Mouse (Mus musculus): ENCODE measurements at regions not wholly inside any gene's neighbourhood (a gene's known extent, or its start where the extent isn't known, plus 50 kb on each side); places are given as distances from the start of the nearest gene placed in this dataset.
"Not testable (repeated sequence)": the region's sequence is repeated elsewhere in the genome, so short reads cannot be mapped to it uniquely, and the experiment has no call there.

DNA sequence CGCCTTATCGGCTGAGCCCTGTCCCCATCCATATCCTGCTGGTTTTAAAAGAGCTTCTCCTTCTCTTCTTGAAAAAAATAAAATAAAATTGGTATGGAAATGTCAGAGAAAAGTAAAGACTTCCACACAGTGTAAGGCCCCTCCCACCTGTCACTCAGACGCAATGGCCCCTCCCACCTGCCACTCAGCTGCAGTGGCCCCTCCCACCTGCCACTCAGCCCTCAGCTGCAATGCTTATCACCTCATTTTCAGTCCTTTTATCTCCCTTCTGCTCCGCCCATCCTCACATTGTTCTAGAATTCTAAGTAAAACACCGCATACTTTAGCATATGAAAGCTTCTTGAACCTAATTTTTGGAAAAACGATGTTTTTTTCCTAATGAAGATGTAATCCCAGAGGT lies 126.4 kb upstream of the Daam1 start:
- DNase-seq (ENCODE audit: low spot score in 2 of 2): no peak

DNA sequence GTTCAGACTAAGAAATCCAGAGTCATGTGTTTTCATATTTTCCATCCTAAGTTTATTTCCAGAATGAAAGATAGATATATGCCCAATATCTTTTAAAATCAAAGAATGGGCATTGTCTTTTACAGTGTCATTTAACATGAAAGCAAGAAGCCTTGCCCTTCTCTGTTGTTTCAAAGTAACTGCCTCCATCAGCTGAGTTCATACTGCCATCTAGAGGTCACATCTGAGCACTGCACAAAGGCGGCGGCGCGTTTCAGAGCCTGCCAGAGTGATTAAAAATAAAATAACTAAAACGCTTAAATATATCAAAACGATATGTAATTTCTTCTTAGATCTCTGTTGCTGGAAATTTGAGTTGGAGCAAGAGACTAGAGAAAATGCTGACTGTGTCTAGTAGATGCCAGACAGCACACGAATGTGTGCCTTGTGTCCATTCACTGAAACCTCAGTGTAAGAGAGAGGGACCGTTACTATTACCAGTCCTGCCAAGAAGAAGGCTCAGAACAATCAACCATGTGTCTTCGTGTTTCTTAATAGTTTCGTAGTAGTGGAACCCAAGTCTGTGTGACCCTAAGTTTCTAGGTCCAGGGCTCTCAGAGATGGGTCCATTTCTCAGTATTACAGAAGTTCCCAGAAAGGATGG lies 123.0 kb upstream of the Daam1 start:
- DNase-seq (ENCODE audit: low spot score in 2 of 2): peak; percentile 78 to 81

DNA sequence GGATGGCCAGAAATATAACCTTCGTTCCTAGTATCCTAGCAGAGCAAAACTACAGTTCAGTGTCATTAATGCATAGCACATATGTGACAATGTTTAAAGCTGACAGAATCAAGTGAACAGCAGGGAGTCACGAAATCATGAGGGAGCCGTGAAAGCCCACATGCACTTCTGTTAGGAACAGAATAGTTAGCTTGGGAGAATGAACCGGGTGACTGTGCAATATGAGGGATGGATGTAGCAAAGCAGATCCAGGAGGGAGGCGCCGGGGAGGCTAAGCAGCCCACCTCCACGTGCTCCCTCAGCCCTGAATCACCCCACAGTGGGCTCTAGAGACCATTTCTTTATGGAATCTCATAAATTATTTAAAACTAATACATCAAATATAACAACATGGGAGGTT lies 116.3 kb upstream of the Daam1 start:
- DNase-seq (ENCODE audit: low spot score in 2 of 2): peak in 1 of 2 experiments; percentile 18

DNA sequence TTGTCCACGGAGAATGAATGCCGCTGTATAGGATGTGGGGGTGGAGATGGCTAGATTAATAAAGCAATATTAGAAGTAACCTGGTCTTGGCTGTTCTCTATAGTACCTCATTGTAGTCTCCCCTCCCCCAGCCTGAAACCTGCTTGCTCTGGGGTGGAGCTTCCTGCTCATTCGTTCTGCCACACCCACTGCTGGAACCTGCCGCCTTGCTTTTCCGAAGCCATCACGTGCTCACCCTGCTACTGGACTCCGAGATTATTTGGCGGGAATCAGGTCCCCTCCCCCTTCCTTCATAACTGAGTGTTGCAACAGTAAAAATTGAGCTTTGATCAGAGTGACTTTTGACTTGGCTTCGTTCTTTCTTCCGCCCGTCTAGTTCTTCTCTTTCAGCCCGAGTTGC lies 112.5 kb upstream of the Daam1 start:
- DNase-seq (ENCODE audit: low spot score in 2 of 2): not testable (repeated sequence)

DNA sequence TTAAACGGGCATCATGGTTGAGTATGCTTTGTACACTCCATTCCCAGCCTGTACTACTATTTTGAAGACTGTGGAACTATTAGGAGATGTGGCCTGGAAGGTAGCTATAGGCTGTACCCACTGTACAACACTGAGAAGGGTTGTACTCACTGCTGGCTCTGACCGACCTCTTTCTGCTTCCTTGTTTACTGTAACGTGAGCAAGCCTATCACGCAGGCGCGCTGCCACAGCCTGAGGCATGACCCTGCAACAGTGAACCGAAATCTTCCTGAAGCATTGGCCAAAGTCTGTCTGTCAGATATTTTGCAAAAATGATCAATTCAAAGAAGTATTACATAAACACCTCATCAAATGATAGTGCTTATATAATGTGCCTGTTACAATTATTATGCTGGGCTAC lies 112.0 kb upstream of the Daam1 start:
- DNase-seq (ENCODE audit: low spot score in 2 of 2): no peak

DNA sequence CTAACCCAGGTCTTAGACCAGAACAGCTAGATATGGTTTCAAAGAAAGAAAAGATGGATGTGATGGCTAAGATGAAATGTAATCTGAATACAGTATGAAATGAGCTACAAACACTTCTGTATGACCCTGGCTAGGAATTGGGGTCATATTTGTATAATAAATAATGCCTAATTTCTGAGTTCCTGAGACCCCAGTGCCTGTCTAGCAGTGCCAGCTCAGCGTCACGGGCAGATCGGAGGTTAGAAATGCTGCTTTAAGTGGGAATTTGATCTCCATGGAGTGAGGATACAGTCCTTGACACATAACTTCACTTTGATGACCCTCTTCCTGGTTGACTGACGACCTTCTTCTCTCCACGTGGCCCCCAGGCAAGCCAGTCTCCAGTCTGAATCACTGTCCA lies 105.7 kb upstream of the Daam1 start:
- no peak for DNase-seq (ENCODE audit: low spot score in 2 of 2)

DNA sequence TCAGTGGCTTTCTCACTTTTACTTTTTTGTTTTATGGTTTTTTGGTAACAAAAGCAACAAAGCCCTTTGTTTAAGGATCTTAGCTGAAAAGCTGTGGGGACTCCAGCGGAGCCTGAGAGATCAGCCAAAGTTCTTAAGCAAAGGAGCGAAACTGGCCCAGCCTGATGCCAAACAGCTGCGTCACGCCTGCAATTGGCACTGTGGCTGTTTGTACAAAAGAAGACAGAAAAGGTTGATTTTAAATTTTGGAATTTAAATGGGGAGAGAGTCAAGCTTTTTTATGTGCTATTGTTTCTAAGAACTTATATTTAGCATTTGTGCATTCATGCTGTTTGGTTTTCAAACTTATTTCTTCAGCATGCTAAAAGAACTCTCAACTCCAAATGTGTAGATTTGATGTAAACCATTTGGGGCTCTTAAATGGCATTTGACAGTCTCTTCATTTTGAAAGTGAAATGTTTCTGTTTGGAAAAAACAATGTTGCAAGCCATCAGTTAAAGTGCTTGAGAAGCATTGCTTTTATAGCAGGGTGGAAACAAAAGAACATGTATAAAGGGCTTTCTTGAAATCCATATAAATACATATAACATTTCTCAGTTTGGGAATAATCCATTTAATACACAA lies 105.1 kb upstream of the Daam1 start:
- no peak for DNase-seq (ENCODE audit: low spot score in 2 of 2)

DNA sequence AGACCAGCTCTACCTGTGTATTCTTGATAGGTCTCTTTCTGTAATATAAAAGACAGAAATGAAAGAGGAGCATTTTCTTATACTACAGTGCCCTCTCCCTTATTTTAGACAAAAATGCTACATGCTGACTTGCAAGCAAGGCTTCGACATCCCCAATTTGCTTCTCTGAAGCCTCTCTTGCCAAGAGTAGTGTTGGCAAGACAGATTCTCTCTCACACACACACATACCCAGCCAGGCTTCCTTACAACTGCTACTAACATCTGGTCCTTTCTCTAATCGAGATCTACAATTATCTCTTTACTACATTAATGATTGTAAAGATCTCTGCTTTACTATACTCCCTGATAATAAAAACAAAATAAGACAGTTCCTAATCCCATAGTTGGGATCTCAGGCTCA lies 87.5 kb upstream of the Daam1 start:
- peak in 1 of 2 experiments; percentile 48 for DNase-seq (ENCODE audit: low spot score in 2 of 2)

DNA sequence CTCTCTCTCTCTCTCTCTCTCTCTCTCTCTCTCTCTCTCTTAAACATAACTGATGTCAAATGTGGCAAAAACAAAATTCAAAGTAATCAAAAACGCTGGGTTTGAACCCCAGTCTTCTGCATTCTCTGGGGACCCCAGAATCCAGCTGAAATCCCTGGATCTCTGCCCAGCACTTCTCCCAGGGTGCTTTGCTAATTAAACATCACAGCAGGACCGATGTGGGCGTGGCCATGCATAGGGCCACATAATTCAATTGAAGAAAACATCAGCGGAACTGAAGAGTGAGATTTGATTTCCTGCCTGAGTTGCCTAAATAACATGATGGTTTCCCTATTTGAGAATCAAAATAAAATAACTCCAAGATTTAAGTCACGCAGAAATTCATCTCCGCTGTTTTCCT lies 84.9 kb upstream of the Daam1 start:
- no peak for DNase-seq (ENCODE audit: low spot score in 2 of 2)

DNA sequence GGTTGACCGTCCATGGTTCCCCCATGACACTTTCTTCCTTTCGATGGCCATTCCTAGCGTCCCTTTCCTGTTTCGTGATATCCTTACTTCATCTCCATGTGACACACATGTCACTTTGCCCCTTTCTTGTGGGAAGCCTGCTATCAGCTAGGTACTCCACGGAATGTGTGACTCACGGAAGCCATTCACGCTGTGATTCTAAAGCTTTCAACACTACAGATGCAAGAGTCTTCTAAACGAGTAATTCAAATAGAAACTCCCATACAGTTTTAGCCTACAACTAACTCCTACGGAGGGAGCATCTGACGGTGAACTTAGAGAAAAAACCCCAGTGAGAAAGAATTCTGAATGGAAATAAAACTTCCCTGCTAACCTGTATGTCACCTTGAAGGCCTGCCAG lies 83.5 kb upstream of the Daam1 start:
- DNase-seq (ENCODE audit: low spot score in 2 of 2): no peak

DNA sequence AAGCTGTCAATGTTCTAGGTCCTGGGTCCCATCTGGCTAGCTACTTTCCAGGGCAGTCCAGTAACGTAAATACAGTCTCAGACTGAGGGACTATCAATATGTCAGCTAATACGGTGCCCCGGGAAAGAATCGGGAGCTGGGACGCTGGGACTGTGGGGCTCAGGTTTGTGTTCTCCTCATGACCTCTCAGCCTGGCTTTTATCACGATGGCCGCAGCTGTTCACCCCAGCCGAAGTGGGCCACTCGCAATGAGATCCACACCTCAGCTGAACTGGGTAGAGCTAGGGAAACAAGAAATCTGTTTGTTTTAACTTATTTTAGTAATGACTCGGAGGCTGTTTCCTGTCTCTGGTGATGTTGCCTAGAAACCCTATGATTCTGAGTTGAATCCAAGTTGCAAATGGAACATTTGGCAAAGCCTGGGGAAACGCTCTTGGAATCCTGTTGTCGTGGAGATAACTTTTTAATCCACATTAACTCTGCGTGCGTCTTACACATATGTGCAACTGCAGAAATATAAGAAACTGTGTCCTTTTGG lies 83.0 kb upstream of the Daam1 start:
- DNase-seq (ENCODE audit: low spot score in 2 of 2): peak; percentile 41 to 89

DNA sequence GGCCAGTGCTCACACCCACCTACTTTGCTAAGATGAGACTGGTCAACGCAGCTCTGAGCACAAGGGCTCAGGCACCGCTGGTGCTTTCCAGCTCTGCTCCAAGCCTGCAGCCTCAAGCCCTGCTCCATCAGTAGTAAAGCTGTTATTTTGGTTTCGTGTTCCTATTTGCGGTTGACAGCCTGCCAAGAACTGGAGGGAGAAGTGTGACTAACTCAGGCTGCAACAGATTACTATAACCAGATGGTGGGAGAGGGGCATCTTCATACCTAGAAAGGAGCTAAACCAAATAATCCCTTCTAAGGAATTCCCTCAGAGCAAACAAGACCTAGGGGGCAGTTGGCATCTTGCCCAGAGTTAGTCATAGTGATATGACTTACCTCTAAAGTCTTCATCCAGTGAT lies 82.1 kb upstream of the Daam1 start:
- DNase-seq (ENCODE audit: low spot score in 2 of 2): peak; percentile 75 to 92

DNA sequence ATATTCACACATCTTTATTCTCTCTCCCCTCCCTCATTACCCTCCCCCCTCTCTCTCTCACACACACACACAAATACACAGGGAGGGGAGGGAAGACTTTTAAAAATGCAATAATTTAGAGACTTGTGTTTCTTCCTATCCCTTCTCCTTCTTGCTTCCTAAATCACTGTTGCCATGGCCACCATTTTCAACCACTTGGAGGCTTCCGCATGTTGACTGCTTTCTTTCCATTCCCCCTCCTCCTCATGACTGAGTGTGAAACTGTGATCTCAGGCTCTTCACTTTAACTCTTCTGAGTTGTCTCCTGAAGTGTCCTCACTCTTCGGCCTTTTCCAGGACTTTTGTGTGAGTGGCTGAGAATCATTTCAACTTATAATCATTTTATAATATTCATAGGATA lies 81.2 kb upstream of the Daam1 start:
- no peak for DNase-seq (ENCODE audit: low spot score in 2 of 2)

DNA sequence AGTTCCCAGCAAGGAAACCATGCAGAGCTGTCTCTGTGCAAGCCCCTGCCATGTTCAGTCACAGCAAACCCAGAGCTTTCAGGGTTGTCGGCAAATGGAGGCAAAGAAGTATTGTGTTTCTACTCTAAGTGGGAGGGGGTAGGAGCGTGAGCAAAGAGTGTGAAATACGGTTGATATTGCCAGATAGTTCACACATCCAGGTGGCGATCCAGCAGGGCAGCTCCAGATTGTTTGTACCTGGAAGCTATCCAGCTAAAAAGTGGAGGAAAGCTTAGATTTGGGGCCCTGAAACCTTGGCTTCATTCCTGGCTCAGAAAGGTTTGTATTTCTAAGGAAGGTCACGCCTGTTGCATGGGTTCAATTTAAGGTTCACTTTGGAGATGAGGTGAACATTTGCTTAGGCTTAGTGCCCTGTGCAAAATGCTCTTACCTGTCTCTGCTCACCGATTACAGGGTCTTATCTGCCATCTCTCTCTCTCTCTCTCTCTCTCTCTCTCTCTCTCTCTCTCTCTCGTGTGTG lies 78.1 kb upstream of the Daam1 start:
- DNase-seq (ENCODE audit: low spot score in 2 of 2): no peak

DNA sequence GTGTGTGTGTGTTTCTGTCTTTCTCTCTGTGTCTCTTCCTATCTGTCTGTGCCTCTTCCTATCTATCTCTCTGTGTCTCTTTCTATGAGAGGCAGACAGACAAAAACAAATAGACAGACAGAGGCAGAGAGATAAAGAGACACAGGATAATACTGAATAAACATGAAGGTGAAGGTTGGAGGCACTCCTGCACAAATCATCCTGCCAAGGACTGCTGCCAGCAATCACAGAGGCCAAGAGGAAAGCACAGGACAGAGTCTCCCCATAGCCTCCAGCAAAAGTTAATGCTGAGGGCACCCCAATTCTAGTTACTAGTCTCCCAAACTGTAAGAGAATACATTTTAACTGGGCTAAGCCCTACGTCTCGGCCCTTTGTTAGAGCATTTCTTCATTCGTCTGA lies 77.6 kb upstream of the Daam1 start:
- DNase-seq (ENCODE audit: low spot score in 2 of 2): no peak

DNA sequence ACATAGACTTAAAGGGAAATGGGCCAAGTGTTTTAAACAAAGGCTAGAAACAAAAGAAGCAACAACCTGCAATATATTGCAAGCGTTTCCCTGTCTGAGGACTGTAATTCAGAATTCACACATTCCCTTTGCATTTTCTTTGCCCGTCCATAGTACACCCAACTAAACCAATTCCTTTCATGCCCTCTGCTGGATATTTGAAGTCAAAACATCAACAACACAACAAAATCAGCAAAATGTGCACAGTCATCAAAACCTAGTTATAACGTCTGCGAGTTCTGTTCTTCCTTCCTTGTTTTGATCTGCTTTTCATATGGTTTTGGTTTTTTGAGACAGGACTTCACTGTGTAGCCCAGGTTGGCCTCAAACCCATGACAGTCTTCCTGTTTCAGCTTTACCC lies 67.7 kb upstream of the Daam1 start:
- peak in 1 of 2 experiments; percentile 39 for DNase-seq (ENCODE audit: low spot score in 2 of 2)

DNA sequence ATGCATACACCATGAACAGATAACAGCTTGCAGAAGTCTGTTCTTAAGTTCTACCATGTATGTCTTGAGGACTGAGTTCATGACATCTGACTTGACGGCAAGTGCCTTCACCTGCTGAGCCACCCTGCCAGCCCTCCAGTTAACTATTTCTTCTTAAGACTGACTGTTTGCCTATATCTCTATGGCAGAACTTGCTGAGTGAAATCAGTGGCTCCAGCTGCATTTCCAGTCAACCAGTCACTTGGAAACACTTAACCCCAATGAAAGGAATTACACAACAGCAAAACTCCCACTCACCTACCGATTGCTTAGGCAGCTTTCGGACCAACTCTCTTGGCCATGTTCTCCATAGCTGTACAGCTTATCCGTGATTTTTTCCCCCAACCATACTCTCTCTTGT lies 64.8 kb upstream of the Daam1 start:
- DNase-seq (ENCODE audit: low spot score in 2 of 2): no peak

DNA sequence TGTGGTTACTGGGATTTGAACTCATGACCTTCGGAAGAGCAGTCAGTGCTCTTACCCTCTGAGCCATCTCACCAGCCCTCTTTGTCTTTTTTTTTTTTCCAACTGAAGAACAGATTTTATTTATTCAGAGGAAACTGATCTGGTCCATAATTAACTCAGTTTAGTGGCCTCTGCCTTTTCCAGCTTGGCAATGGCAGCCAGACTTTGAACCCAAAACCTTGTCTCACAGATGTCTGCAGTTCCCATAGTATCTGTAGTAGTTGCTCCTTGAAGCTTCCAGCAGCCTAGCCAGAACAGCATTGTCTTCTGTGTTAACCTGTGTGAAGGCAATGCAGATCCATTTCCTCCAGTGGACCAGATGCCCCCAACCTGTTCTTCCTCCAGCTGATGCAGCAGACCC lies 64.2 kb upstream of the Daam1 start:
- DNase-seq (ENCODE audit: low spot score in 2 of 2): no peak

DNA sequence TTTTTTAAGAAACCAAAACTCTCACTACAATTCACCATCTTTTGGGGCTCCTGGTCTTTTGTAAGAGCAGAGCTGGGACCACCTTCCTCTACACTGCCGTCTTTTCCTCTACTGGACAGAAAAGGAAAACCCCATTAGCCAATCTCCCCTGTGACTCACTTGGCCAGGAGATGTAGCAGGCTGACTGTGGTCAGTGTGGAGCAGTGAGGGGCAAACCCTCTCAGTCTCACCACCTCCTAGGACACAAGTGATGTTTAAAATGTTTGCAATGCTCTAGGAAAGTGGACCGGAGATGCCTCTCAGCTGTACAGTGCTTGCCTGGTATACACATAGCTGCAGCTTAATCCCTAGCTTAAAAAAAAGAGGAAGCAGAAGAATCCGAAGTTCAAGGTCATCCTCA lies 63.0 kb upstream of the Daam1 start:
- DNase-seq (ENCODE audit: low spot score in 2 of 2): no peak

DNA sequence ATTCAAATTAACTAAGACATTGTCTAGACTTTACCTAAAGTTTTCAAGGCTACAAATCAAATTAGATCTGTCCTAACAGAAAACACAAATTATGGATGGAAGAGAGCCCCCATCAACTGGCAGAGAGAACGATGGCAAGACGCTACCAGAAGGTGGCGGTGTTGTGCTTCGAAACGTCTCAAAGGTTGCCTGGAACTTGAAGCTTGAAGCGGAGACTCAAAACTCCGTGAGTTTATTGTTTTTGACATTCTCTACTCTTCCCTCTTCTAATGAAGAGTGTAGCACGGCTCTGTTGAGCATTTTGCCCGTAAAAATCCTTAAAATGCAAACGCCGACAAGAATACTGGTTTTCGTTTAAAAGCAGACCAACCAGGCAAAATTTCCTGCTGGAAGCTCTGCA lies 62.4 kb upstream of the Daam1 start:
- peak; percentile 78 to 86 for DNase-seq (ENCODE audit: low spot score in 2 of 2)

DNA sequence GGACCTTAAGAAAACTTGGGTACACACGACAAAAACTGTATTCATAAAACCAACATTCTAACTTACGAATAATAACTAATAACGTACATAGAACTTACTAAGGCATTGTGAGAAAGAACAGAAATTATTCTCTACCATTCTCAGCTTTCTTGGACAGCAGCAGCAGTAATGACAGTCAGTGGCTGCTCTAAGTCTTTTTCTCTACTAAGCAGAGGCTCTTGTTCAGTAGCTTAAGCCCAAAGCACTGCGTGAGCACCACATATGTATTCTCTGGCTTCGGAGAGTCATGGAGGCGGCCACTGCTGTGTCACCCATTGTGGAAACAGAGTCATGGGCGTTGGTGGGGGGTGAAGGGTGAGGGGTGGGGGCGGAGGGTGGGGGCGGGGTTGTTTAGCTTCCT lies 62.0 kb upstream of the Daam1 start:
- DNase-seq (ENCODE audit: low spot score in 2 of 2): no peak

DNA sequence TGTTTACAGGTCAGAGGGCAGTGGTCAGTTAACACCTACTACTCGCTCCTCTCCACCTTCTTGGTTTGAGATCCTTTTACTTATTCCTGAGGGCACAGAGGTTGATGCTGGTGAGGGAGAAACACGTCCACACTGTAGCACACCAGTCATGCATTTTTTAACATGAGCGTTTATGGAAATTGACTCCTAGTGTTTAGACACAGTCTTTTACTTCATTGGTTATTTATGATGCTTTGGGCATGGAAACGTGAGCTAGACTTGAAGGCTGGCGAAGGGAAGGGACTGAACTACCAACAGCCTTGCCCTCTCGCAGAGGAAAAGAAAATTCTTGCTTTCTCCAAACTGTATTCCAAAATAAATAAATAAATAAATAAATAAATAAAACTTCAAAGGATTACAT lies 61.6 kb upstream of the Daam1 start:
- DNase-seq (ENCODE audit: low spot score in 2 of 2): no peak

DNA sequence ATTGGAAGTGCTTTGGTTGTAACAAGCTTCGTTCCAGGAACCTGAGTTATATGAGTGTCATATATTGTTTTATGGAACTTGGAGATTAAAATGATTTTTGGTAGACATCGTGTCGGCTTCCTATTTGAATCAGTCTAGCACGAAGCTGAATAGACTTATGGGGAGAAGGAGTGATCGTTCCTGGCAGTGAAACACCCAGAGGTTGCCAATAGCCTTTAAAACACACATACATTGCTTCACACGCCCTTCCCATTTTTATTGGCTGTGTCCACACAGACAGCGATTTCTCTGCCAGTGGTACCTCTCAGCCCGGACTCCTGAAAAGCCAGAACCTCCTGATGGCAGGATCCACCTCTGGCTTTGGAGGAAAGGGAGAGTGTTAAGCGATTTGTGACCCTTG lies 57.0 kb upstream of the Daam1 start:
- no peak for DNase-seq (ENCODE audit: low spot score in 2 of 2)

All from layer of hippocampus, postnatal 14 days (tissue).